Mouse (Mus musculus): Measurements from ENCODE around the gene Faap100. TPM values are rescaled to one million over a fixed set of nuclear protein-coding genes. Genes with fewer than 3 reads are reported as not detected.
"Not testable (repeated sequence)": the region's sequence is repeated elsewhere in the genome, so short reads cannot be mapped to it uniquely, and the experiment has no call there.

Gene Faap100
- 1.2 and 2.2 TPM in 2 replicates for polyA plus RNA-seq (2012)

- H3K27me3 ChIP-seq (ENCODE audit: control insufficient read depth), result no peaks in the 10 kb centered on the region
- peak within 1 kb of the TSS; percentile 75 for H3K4me3 ChIP-seq (replicated peaks)
- H3K9me3 ChIP-seq (ENCODE audit: control insufficient read depth, low read length), result no peaks in the 10 kb centered on the region
- peaks cover 31% of the 10 kb centered on the region for H3K4me1 ChIP-seq (ENCODE audit: control insufficient read depth)
- TF ChIP-seq TAL1 (IDR thresholded peaks at IDR 0.05; ENCODE audit: low read length) (no peak), GATA1 (IDR thresholded peaks at IDR 0.05; ENCODE audit: low read length) (no peak)
- H3K36me3 ChIP-seq (ENCODE audit: control insufficient read depth), result peaks cover 79% of the 10 kb centered on the region
Observed at GRCm38 (mm10) chr11:120378611-120379540, at the start of gene Faap100. Faap100 (minus strand) TSS chr11:120378764.

- TF ChIP-seq TAL1 (IDR thresholded peaks at IDR 0.05; ENCODE audit: low read length) (no peak), GATA1 (IDR thresholded peaks at IDR 0.05; ENCODE audit: low read length) (no peak)
- Histone ChIP-seq H3K36me3 (ENCODE audit: control insufficient read depth) (peaks cover 95% of the 10 kb centered on the region), H3K27me3 (ENCODE audit: control insufficient read depth) (no peaks in the 10 kb centered on the region), H3K4me3 (replicated peaks) (no peak overlapping the region), H3K4me1 (ENCODE audit: control insufficient read depth) (peaks cover 6% of the 10 kb centered on the region), H3K9me3 (ENCODE audit: control insufficient read depth, low read length) (no peaks in the 10 kb centered on the region)
Observed at GRCm38 (mm10) chr11:120426727-120427126, 48.2 kb upstream of the Faap100 start.

GRCm38 (mm10) chr11:120423569-120424295 lies 45.2 kb upstream of the Faap100 start:
- Histone ChIP-seq H3K9me3 (ENCODE audit: control insufficient read depth, low read length) (no peaks in the 10 kb centered on the region), H3K4me3 (replicated peaks) (no peak overlapping the region), H3K27me3 (ENCODE audit: control insufficient read depth) (no peaks in the 10 kb centered on the region), H3K4me1 (ENCODE audit: control insufficient read depth) (peaks cover 6% of the 10 kb centered on the region), H3K36me3 (ENCODE audit: control insufficient read depth) (peaks cover 96% of the 10 kb centered on the region)
- no peak for TF ChIP-seq GATA1 (IDR thresholded peaks at IDR 0.05; ENCODE audit: low read length)
- TF ChIP-seq TAL1 (IDR thresholded peaks at IDR 0.05; ENCODE audit: low read length), result no peak

- H3K4me3 ChIP-seq (replicated peaks), result no peak overlapping the region
- TF ChIP-seq TAL1 (IDR thresholded peaks at IDR 0.05; ENCODE audit: low read length) (no peak), GATA1 (IDR thresholded peaks at IDR 0.05; ENCODE audit: low read length) (no peak)
- H3K36me3 ChIP-seq (ENCODE audit: control insufficient read depth), result peaks cover 96% of the 10 kb centered on the region
- no peaks in the 10 kb centered on the region for H3K9me3 ChIP-seq (ENCODE audit: control insufficient read depth, low read length)
- H3K4me1 ChIP-seq (ENCODE audit: control insufficient read depth), result peaks cover 6% of the 10 kb centered on the region
- H3K27me3 ChIP-seq (ENCODE audit: control insufficient read depth), result no peaks in the 10 kb centered on the region
Observed at GRCm38 (mm10) chr11:120422651-120423568, 44.3 kb upstream of the Faap100 start.

GRCm38 (mm10) chr11:120418592-120418991 lies 40.0 kb upstream of the Faap100 start:
- Histone ChIP-seq H3K27me3 (ENCODE audit: control insufficient read depth) (no peaks in the 10 kb centered on the region), H3K4me3 (replicated peaks) (no peak overlapping the region), H3K4me1 (ENCODE audit: control insufficient read depth) (no peaks in the 10 kb centered on the region; the same call in 1 of the 2 replicates), H3K9me3 (ENCODE audit: control insufficient read depth, low read length) (no peaks in the 10 kb centered on the region), H3K36me3 (ENCODE audit: control insufficient read depth) (peaks cover 97% of the 10 kb centered on the region)
- TF ChIP-seq GATA1 (IDR thresholded peaks at IDR 0.05; ENCODE audit: low read length) (no peak), TAL1 (IDR thresholded peaks at IDR 0.05; ENCODE audit: low read length) (no peak)

- Histone ChIP-seq H3K4me3 (replicated peaks) (no peak overlapping the region), H3K9me3 (ENCODE audit: control insufficient read depth, low read length) (no peaks in the 10 kb centered on the region), H3K27me3 (ENCODE audit: control insufficient read depth) (no peaks in the 10 kb centered on the region), H3K4me1 (ENCODE audit: control insufficient read depth) (no peaks in the 10 kb centered on the region; the same call in 1 of the 2 replicates), H3K36me3 (ENCODE audit: control insufficient read depth) (peaks cover 97% of the 10 kb centered on the region)
- TF ChIP-seq GATA1 (IDR thresholded peaks at IDR 0.05; ENCODE audit: low read length), result no peak
- TF ChIP-seq TAL1 (IDR thresholded peaks at IDR 0.05; ENCODE audit: low read length), result no peak
Observed at GRCm38 (mm10) chr11:120417852-120418251, 39.3 kb upstream of the Faap100 start.

GRCm38 (mm10) chr11:120413621-120414020 lies 35.1 kb upstream of the Faap100 start:
- H3K9me3 ChIP-seq (ENCODE audit: control insufficient read depth, low read length); H3K4me3 ChIP-seq (replicated peaks); H3K27me3 ChIP-seq (ENCODE audit: control insufficient read depth); H3K4me1 ChIP-seq (ENCODE audit: control insufficient read depth): not testable (repeated sequence)
- peaks cover 98% of the 10 kb centered on the region for H3K36me3 ChIP-seq (ENCODE audit: control insufficient read depth)

GRCm38 (mm10) chr11:120406445-120406844 lies 27.9 kb upstream of the Faap100 start:
- peaks cover 33% of the 10 kb centered on the region for H3K4me1 ChIP-seq (ENCODE audit: control insufficient read depth)
- no peak overlapping the region for H3K4me3 ChIP-seq (replicated peaks)
- H3K36me3 ChIP-seq (ENCODE audit: control insufficient read depth), result peaks cover 100% of the 10 kb centered on the region
- no peaks in the 10 kb centered on the region for H3K9me3 ChIP-seq (ENCODE audit: control insufficient read depth, low read length)
- H3K27me3 ChIP-seq (ENCODE audit: control insufficient read depth), result no peaks in the 10 kb centered on the region
- TF ChIP-seq TAL1 (IDR thresholded peaks at IDR 0.05; ENCODE audit: low read length), result no peak
- TF ChIP-seq GATA1 (IDR thresholded peaks at IDR 0.05; ENCODE audit: low read length), result no peak

Data from erythroblast, embryonic 14.5 days (primary cell).